Mouse (Mus musculus) embryonic fibroblast, embryonic 13.5 days (primary cell): ENCODE measurements around the gene Guca1a.

ENCODE experiments used
- CTCF ChIP-seq: IDR thresholded peaks from 2 replicates; pipeline ENCODE4 v1.5.1; 2011; ENCODE audit warnings: mild to moderate bottlenecking, control low read depth, low read length, moderate library complexity, borderline replicate concordance; ENCODE audit not compliant: insufficient read depth
- POLR2A ChIP-seq: IDR thresholded peaks from 2 replicates; pipeline ENCODE4 v1.6.1; 2011; ENCODE audit warnings: low read depth, mild to moderate bottlenecking, control low read depth, low read length, moderate library complexity

DNA sequence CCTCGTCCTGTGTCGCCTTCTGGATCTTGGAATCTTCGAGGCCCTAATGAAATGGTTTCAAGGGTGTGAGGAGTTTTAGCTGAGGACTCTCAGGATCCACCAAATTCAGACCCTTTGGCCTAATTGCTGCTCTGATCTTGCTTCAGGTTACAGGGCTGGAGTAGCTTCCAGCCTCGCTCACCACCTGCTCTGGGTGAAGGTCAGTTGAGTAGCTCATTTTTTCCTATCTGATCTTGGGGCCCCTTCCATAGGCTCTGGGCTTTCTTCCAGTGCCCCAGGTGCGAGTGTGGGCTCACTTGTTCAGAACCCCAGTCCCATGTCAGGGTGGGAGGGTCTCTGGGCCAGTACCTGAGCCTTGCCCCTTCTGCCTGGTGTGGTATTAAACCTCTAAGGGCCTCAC, 49.0 kb upstream of the Guca1a start:
- TF ChIP-seq CTCF (no peak), POLR2A (no peak)
